Mouse (Mus musculus) Patski (cell line): Measurements from ENCODE around the gene Arv1. TPM values are rescaled to one million over a fixed set of nuclear protein-coding genes. Genes with fewer than 3 reads are reported as not detected.
A peak's percentile ranks its signal among the peaks of the same experiment; 100 is the strongest.

Source experiments
- ATAC-seq: fragments of 100-300 bp; one replicate; pipeline ENCODE4 v1.8.0; 2021
- CTCF ChIA-PET: fragments of 350-600 bp; sonication (Branson Sonifier 250); formaldehyde crosslinking; loops from one replicate; lab custom pipeline; 2022; ENCODE audit warnings: inconsistent platforms; lab: Charles Lee
- POLR2A ChIA-PET: fragments of 350-600 bp; sonication (Branson Sonifier 250); formaldehyde crosslinking; loops from one replicate; lab custom pipeline; 2022; ENCODE audit warnings: antibody characterized with exemption, inconsistent platforms; lab: Charles Lee
- DNase-seq: peaks from one replicate; pipeline ENCODE4 v3.0.0-alpha.2; 2011; ENCODE audit warnings: low read depth, low spot score
- H3K27me3 ChIP-seq: fragments of 371-371 bp; one replicate; pipeline ENCODE4 v1.5.1; 2021
- CTCF ChIP-seq: fragments of 100-300 bp; IDR thresholded peaks from one replicate; pipeline ENCODE4 v1.5.1; 2021
- in situ Hi-C: fragments of 300-500 bp; cut with MboI; formaldehyde crosslinking; loops from 3 replicates; pipeline ENCODE4 v1.11.1; 2018; ENCODE audit warnings: low pct_unique_long_range_greater_than_20kb, mixed read lengths
- polyA plus RNA-seq: library from polyadenylated mRNA; unstranded; gene quantifications from one replicate; pipeline ENCODE4 v1.2.3, GENCODE M21; 2021

Arv1 gene
- polyA plus RNA-seq, 1 experiment from 2014 or later = 18.5 TPM

GRCm38 (mm10) chr8:124688899-124689298 lies 33.0 kb upstream of the Arv1 start:
- DNase-seq (no peak), ATAC-seq (no peak)
- ChIA-PET CTCF (interaction anchor here (1.1 to 1.3 kb wide), 2 partner anchors 12 to 81 kb away, joined by 3 read pairs; no protein-coding TSS in a partner anchor), POLR2A (no interaction called here)
- in situ Hi-C loops = no loop called here
- TF ChIP-seq CTCF = no peak
- no peaks in the 10 kb centered on the region for H3K27me3 ChIP-seq

GRCm38 (mm10) chr8:124691706-124692105 lies 30.2 kb upstream of the Arv1 start:
- H3K27me3 ChIP-seq = no peaks in the 10 kb centered on the region
- CTCF ChIA-PET = interaction anchor here (1.0 kb wide), 1 partner anchor 15 kb away, joined by 3 read pairs; no protein-coding TSS in a partner anchor
- in situ Hi-C loops = no loop called here
- ATAC-seq (no peak), DNase-seq (no peak)
- POLR2A ChIA-PET = no interaction called here
- no peak for TF ChIP-seq CTCF

GRCm38 (mm10) chr8:124695424-124696100 lies 26.4 kb upstream of the Arv1 start:
- H3K27me3 ChIP-seq = no peaks in the 10 kb centered on the region
- ATAC-seq (no peak), DNase-seq (no peak)
- ChIA-PET POLR2A (no interaction called here), CTCF (no interaction called here)
- TF ChIP-seq CTCF = no peak
- in situ Hi-C loops = no loop called here

- no peak for TF ChIP-seq CTCF
- no peaks in the 10 kb centered on the region for H3K27me3 ChIP-seq
- in situ Hi-C loops = no loop called here
- DNase-seq (no peak), ATAC-seq (no peak)
- ChIA-PET POLR2A (no interaction called here), CTCF (no interaction called here)
These were observed 21.7 kb upstream of the Arv1 start for GRCm38 (mm10) chr8:124700271-124700670.

GRCm38 (mm10) chr8:124701023-124701422 lies 20.9 kb upstream of the Arv1 start:
- in situ Hi-C loops = no loop called here
- TF ChIP-seq CTCF = no peak
- ATAC-seq = no peak
- ChIA-PET CTCF (no interaction called here), POLR2A (no interaction called here)
- DNase-seq = no peak
- no peaks in the 10 kb centered on the region for H3K27me3 ChIP-seq

GRCm38 (mm10) chr8:124702183-124702582 lies 19.8 kb upstream of the Arv1 start:
- no peaks in the 10 kb centered on the region for H3K27me3 ChIP-seq
- in situ Hi-C loops = no loop called here
- ATAC-seq (peak; percentile 44), DNase-seq (no peak)
- CTCF ChIA-PET = no interaction called here
- TF ChIP-seq CTCF = no peak
- POLR2A ChIA-PET = interaction anchor here (0.6 kb wide), 1 partner anchor 8 kb away, joined by 5 read pairs; no protein-coding TSS in a partner anchor

GRCm38 (mm10) chr8:124703526-124703925 lies 18.4 kb upstream of the Arv1 start:
- CTCF ChIA-PET = interaction anchor here (1.0 kb wide), 1 partner anchor 18 kb away, joined by 4 read pairs; no protein-coding TSS in a partner anchor
- no peaks in the 10 kb centered on the region for H3K27me3 ChIP-seq
- POLR2A ChIA-PET = no interaction called here
- TF ChIP-seq CTCF = no peak
- ATAC-seq (no peak), DNase-seq (no peak)
- in situ Hi-C loops = no loop called here

GRCm38 (mm10) chr8:124704376-124704775 lies 17.6 kb upstream of the Arv1 start:
- ATAC-seq (no peak), DNase-seq (no peak)
- CTCF ChIA-PET = no interaction called here
- POLR2A ChIA-PET = interaction anchor here (1.0 kb wide), 1 partner anchor 14 kb away, joined by 3 read pairs; no protein-coding TSS in a partner anchor
- in situ Hi-C loops = no loop called here
- no peak for TF ChIP-seq CTCF
- no peaks in the 10 kb centered on the region for H3K27me3 ChIP-seq

GRCm38 (mm10) chr8:124705823-124706222 lies 16.1 kb upstream of the Arv1 start:
- in situ Hi-C loops = no loop called here
- ChIA-PET CTCF (no interaction called here), POLR2A (no interaction called here)
- TF ChIP-seq CTCF = no peak
- DNase-seq = no peak
- no peak for ATAC-seq
- H3K27me3 ChIP-seq = no peaks in the 10 kb centered on the region

GRCm38 (mm10) chr8:124713207-124713606 lies 8.7 kb upstream of the Arv1 start:
- ChIA-PET CTCF (no interaction called here), POLR2A (interaction anchor here (0.6 kb wide), 1 partner anchor 31 kb away, joined by 3 read pairs; no protein-coding TSS in a partner anchor)
- H3K27me3 ChIP-seq = no peaks in the 10 kb centered on the region
- ATAC-seq (no peak), DNase-seq (no peak)
- in situ Hi-C loops = no loop called here
- no peak for TF ChIP-seq CTCF

GRCm38 (mm10) chr8:124715736-124716135 lies 6.2 kb upstream of the Arv1 start:
- ChIA-PET CTCF (no interaction called here), POLR2A (no interaction called here)
- no peak for TF ChIP-seq CTCF
- DNase-seq (no peak), ATAC-seq (no peak)
- no peaks in the 10 kb centered on the region for H3K27me3 ChIP-seq
- in situ Hi-C loops = no loop called here
